Mouse (Mus musculus) midbrain, embryonic 15.5 days (tissue): Measurements from ENCODE around the gene Psg19. TPM values are rescaled to one million over a fixed set of nuclear protein-coding genes. Genes with fewer than 3 reads are reported as not detected.
A peak's percentile ranks its signal among the peaks of the same experiment; 100 is the strongest.

ENCODE experiments used
- ATAC-seq: fragments of 200-750 bp; cut with Nextera tagmentation; replicated peaks from 2 replicates; pipeline ENCODE4 v1.8.0; 2017; ENCODE audit warnings: moderate TSS enrichment
- H3K27ac ChIP-seq: fragments of 300-500 bp; sonication (generic); 2 replicates; pipeline ENCODE4 v1.5.1; 2015; ENCODE audit warnings: mild to moderate bottlenecking, inconsistent platforms
- H3K27me3 ChIP-seq: fragments of 300-500 bp; sonication (generic); replicated peaks from 2 replicates; pipeline ENCODE4 v1.6.1; 2015; ENCODE audit warnings: inconsistent platforms
- H3K36me3 ChIP-seq: fragments of 300-500 bp; sonication (generic); replicated peaks from 2 replicates; pipeline ENCODE4 v1.6.1; 2015; ENCODE audit warnings: inconsistent platforms
- H3K4me1 ChIP-seq: fragments of 300-500 bp; sonication (generic); 2 replicates; pipeline ENCODE4 v1.6.1; 2015; ENCODE audit warnings: inconsistent platforms
- H3K4me2 ChIP-seq: fragments of 300-500 bp; sonication (generic); 2 replicates; pipeline ENCODE4 v1.6.1; 2015; ENCODE audit warnings: inconsistent platforms, mild to moderate bottlenecking, moderate library complexity
- H3K4me3 ChIP-seq: fragments of 300-500 bp; sonication (generic); 2 replicates; pipeline ENCODE4 v1.5.1; 2015; ENCODE audit warnings: mild to moderate bottlenecking, inconsistent platforms
- H3K9ac ChIP-seq: fragments of 300-500 bp; sonication (generic); 2 replicates; pipeline ENCODE4 v1.6.1; 2015; ENCODE audit warnings: mild to moderate bottlenecking, inconsistent platforms
- H3K9me3 ChIP-seq: fragments of 300-500 bp; sonication (generic); 2 replicates; pipeline ENCODE4 v1.6.1; 2016; ENCODE audit warnings: inconsistent platforms
- WGBS: fragments of 180-500 bp; shearing (Covaris S2); methylation state at CpG from one replicate; pipeline ENCODE4 v1.1.7; 2015; ENCODE audit warnings: mixed read lengths; 5-methylcytosine and 5-hydroxymethylcytosine counted together
- polyA plus RNA-seq: library from polyadenylated mRNA; unstranded; fragments of >200 nt; fragmentation: Nextera tagmentation; extraction: Ambion mirVana; gene quantifications from 2 replicates; pipeline ENCODE4 v1.2.1, GENCODE M21; 2015

Gene Psg19
- polyA plus RNA-seq, result not detected in 2 replicates

DNA sequence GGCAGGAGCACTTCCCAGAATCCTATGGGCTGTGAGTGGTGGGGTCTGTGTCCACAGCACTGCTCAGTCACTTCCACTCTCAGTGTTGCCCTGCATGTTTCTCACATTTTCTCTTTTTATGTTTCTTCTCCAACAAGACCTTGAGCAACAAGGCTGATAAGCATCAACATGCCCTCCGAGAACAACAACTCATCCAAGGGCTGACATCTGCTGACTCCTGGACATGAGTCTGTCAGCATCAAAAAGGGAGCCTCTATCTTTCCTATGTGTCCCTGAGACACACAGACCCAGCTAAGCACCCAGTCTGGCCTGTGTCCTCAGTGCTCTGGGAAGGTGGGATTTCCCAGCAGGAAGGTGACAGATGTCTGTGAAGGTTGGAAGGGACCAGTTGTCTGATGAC, at the start of gene Psg19:
Gene Psg19, minus strand, starts transcription at position 101 of the 400 bp plus-strand sequence.
- no peak within 1 kb of the TSS for H3K4me2 ChIP-seq
- H3K36me3 ChIP-seq, result no peaks in the 10 kb centered on the region
- H3K27me3 ChIP-seq, result no peaks in the 10 kb centered on the region
- H3K9me3 ChIP-seq, result no peaks in the 10 kb centered on the region
- H3K4me1 ChIP-seq, result no peaks in the 10 kb centered on the region
- H3K4me3 ChIP-seq, result no peak within 1 kb of the TSS
- no peak for ATAC-seq
- H3K27ac ChIP-seq, result no peak within 1 kb of the TSS
- WGBS, result 84% methylated on average over 1 of the region's 1 CpGs
- no peak within 1 kb of the TSS for H3K9ac ChIP-seq

DNA sequence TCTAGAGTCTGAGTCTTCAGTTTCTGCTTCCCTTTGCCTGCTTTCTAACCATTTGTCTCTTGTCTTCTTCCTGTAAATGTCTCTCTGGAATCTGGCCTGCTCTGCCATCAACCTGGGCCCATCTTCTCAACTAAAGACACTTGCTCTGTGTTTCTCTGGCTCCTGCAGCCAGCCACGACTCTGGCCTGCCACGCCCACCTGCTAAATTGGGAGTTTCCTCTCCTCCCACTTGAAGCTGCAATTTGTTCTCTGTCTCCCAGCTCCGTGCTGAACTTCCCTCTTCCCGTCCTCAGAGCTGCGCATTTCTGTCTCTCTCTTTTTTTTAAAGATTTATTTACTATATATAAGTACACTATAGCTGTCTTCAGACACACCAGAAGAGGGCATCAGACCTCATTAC, 46.5 kb upstream of the Psg19 start:
- Histone ChIP-seq H3K9ac (no peak overlapping the region), H3K4me2 (no peak overlapping the region), H3K4me1 (peaks cover 8% of the 10 kb centered on the region), H3K27ac (no peak overlapping the region), H3K4me3 (no peak overlapping the region), H3K9me3 (no peaks in the 10 kb centered on the region), H3K27me3 (no peaks in the 10 kb centered on the region), H3K36me3 (no peaks in the 10 kb centered on the region)
- no peak for ATAC-seq
- 56% methylated on average over 5 of the region's 5 CpGs for WGBS

DNA sequence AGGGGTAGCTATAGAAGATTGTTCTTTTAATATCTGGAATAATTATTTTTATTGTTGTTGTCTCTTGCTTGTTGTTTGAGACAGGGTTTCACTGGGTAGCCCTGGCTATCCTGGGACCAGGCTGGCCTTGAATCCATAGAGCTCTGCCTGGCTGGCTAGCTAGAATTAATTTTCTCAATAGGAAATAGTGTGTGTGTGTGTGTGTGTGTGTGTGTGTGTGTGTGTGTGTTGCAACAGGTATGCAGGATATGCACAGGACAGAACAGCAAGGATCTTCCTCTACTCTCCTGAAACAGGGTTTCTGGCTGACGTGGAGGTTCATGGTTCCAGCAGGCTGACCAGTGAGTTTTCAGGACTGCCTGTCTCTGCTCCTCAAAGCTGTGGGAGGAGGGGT, 42.9 kb upstream of the Psg19 start:
- Histone ChIP-seq H3K9ac (no peak overlapping the region), H3K4me1 (peaks cover 8% of the 10 kb centered on the region), H3K27ac (0 out of 2 replicates have a peak overlapping the region, but pooled peaks have one; percentile 11), H3K4me3 (peak overlapping the region; percentile 21; the same call in 1 of the 2 replicates), H3K9me3 (no peaks in the 10 kb centered on the region), H3K4me2 (peak overlapping the region; percentile 60), H3K36me3 (no peaks in the 10 kb centered on the region), H3K27me3 (no peaks in the 10 kb centered on the region)
- WGBS, result 58% methylated on average over 1 of the region's 1 CpGs
- 0 out of 2 replicates have a peak, but pooled peaks have one; percentile 14 for ATAC-seq

DNA sequence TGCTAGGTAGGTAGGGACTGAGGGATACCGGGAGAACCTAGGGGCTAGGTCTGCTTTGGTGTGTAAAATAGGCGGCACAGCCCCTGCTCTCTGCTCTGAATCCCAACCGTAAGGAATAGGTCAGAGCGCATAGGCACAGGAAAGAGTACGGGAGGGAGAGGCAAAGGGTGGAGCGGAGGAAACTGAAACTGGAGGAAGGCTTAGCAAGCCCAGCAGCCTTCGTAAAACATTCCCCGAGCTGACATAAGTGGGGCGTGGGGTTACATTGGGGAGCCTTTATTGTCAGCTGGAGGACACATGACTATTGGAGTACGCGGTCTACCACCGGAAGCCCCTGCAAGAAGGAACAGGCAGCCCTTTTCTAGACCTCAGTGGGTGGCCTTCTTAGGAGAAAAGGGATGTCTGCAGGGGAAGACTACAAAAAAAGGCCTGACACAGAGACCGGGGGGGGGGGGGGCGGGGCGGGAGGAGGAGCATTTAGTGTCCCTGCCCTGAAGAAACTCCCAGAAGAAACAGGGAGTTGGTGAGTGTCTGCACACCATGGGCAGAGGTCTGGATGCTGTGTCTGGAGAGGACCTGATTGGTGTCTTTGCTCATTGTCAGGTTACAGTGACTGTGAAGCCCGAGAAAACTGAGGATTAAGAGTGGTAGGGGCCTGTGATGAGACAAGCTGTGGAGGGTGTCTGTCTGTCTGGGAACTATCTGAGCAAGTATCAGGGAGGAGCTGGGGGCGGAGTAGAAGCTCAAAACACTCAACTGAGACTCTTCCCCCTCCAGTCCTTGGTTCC, 42.3 kb upstream of the Psg19 start:
- WGBS, result 4% methylated on average over 15 of the region's 17 CpGs
- H3K4me3 ChIP-seq, result peak overlapping the region; percentile 37

DNA sequence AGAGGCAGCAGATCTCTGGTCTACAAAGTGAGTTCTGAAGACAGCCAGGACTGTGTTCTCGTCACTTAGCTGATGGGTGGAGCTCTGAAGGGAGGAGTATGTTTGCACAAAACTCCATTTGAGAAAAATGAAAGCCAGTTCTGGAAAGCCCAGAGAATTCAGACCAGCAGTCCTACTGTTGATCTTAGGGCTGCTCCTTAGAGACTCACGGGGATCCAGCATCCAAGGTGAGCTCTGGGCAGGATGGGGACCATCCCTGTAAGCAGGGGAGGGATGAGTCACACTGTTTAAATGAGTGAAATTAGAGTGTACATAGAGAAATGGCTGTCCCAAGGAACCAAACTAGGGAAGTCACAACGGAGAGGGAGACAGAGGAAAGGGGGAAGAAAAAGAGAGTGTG, 41.5 kb upstream of the Psg19 start, which contains the start of gene Mill2:
Gene Mill2, plus strand, starts transcription at position 102 of the 400 bp plus-strand sequence.
- H3K9ac ChIP-seq, result peak within 1 kb of the TSS; percentile 35
- WGBS, result 21% methylated on average over 3 of the region's 3 CpGs
- H3K4me1 ChIP-seq, result peaks cover 8% of the 10 kb centered on the region
- peak within 1 kb of the TSS; percentile 37 for H3K4me3 ChIP-seq
- ATAC-seq, result peak; percentile 30; the same call in 1 of the 2 replicates
- no peaks in the 10 kb centered on the region for H3K9me3 ChIP-seq
- no peaks in the 10 kb centered on the region for H3K36me3 ChIP-seq
- peak within 1 kb of the TSS; percentile 65 for H3K27ac ChIP-seq
- no peaks in the 10 kb centered on the region for H3K27me3 ChIP-seq
- peak within 1 kb of the TSS; percentile 60 for H3K4me2 ChIP-seq

More for the DNA sequence above, 42.3 kb upstream of the Psg19 start:
- Histone ChIP-seq H3K36me3 (no peaks in the 10 kb centered on the region), H3K9me3 (no peaks in the 10 kb centered on the region), H3K27ac (peak overlapping the region; percentile 65), H3K9ac (peak overlapping the region; percentile 35), H3K27me3 (no peaks in the 10 kb centered on the region), H3K4me1 (peaks cover 8% of the 10 kb centered on the region), H3K4me2 (peak overlapping the region; percentile 60)
- ATAC-seq, result peak; percentile 90

DNA sequence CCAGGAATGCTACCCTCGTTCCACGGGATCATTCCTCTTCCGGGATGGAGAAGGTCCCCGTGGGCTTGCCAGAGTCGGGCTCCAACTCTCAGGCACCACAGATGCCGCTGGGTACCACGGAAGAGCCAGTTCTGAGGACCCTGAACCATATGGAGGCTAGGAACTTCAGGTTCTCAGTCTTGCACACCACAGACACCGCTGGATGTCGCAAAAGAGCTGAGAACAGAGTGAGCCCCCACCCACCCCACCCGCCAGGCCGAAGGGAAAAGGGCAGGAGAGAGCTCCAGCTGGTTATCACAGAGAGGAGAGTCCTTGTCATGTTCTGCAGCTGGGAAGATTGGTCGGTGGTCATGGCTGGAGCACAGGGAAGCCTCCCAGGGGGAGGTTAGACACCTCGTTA, 34.0 kb upstream of the Psg19 start:
- 50% methylated on average over 13 of the region's 13 CpGs for WGBS
- no peak for ATAC-seq

DNA sequence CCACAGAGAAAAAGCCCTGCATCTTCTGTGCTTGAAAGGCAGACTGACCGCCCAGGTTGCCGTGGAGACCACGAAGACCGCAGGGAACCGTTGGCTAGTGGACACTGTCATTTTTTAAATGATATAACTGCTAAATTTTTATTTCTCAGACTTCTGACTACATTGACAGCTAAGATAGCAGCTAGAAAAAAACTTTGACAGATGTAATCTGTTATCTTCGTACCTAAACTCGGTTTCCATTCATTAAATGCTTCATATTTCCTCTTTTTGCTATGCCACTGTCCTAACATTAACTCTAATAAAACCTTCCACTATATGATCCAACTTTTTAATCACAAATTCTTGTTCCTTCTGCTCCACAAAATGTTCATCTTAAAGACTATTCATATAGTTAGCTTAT, 31.2 kb upstream of the Psg19 start:
- 69% methylated on average over 7 of the region's 7 CpGs for WGBS
- no peaks in the 10 kb centered on the region for H3K9me3 ChIP-seq
- no peaks in the 10 kb centered on the region for H3K36me3 ChIP-seq
- H3K27me3 ChIP-seq, result no peaks in the 10 kb centered on the region
- no peak overlapping the region for H3K9ac ChIP-seq
- H3K4me1 ChIP-seq, result no peaks in the 10 kb centered on the region
- no peak overlapping the region for H3K4me2 ChIP-seq
- H3K27ac ChIP-seq, result no peak overlapping the region
- H3K4me3 ChIP-seq, result no peak overlapping the region
- no peak for ATAC-seq

More for the DNA sequence above, 34.0 kb upstream of the Psg19 start:
- Histone ChIP-seq H3K9me3 (no peaks in the 10 kb centered on the region), H3K9ac (no peak overlapping the region), H3K27me3 (no peaks in the 10 kb centered on the region), H3K36me3 (no peaks in the 10 kb centered on the region), H3K27ac (no peak overlapping the region), H3K4me3 (no peak overlapping the region), H3K4me2 (no peak overlapping the region), H3K4me1 (no peaks in the 10 kb centered on the region)

DNA sequence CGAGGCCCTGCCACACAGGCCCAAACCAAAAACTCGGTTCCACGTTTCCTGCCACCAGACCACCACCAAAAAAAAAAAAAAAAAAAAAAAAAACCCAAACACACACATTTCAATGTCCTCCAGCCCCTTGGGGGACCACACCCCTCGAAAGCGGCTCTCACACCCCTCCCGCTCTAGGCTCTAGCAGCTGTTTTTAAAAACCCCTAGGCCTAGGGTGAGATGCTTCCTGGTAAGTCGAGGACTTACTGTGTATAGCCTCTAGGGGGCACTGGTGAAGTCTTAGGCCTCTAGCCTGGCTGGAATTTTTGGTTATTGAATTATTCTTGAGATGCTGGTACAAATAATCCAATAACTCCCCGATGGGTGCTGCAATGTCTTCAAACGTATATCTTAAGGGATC, 30.3 kb upstream of the Psg19 start:
- no peak for ATAC-seq
- no peaks in the 10 kb centered on the region for H3K9me3 ChIP-seq
- 66% methylated on average over 9 of the region's 9 CpGs for WGBS
- no peaks in the 10 kb centered on the region for H3K27me3 ChIP-seq
- no peaks in the 10 kb centered on the region for H3K36me3 ChIP-seq
- no peaks in the 10 kb centered on the region for H3K4me1 ChIP-seq
- H3K4me2 ChIP-seq, result no peak overlapping the region
- no peak overlapping the region for H3K27ac ChIP-seq
- no peak overlapping the region for H3K4me3 ChIP-seq
- H3K9ac ChIP-seq, result no peak overlapping the region

DNA sequence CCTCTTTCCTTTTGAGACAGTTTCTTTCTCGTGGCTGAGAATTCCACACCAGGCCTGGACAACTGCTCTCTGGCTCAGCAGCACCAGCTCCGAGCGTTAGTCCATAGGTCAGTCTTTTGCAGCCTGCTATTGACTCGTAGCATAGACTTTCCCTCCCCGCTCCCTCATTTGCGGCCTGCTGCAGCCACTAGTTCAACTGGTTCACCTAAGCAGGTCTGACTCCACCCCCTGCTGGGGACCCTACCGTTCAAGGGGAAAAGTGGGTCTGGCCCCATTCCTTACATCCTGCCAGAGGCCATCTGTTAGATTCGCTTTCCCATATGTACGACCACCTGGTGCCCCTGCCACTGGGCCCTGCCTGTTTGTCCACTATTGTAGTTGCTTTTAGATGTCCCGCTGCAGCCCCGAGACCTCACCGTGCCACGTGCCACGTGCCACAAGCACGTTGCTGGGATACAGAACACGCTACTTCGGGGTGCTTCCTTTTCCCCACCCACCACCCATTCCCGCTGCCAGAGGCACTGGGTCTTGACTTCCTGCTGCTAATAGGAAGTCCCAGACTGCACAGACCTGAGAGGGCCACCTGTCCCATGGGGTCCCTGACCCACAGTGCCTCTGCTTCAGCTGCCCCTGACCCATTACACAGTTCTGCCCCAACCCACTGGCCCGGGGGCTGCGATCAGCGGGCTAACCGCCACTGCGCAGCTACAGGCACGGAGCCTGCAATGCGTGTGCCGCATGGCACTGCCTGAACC, 29.6 kb upstream of the Psg19 start:
- no peak for ATAC-seq
- Histone ChIP-seq H3K4me3 (no peak overlapping the region), H3K4me1 (no peaks in the 10 kb centered on the region), H3K9ac (no peak overlapping the region), H3K27me3 (no peaks in the 10 kb centered on the region), H3K9me3 (no peaks in the 10 kb centered on the region), H3K27ac (no peak overlapping the region), H3K36me3 (no peaks in the 10 kb centered on the region), H3K4me2 (no peak overlapping the region)
- 61% methylated on average over 25 of the region's 26 CpGs for WGBS

DNA sequence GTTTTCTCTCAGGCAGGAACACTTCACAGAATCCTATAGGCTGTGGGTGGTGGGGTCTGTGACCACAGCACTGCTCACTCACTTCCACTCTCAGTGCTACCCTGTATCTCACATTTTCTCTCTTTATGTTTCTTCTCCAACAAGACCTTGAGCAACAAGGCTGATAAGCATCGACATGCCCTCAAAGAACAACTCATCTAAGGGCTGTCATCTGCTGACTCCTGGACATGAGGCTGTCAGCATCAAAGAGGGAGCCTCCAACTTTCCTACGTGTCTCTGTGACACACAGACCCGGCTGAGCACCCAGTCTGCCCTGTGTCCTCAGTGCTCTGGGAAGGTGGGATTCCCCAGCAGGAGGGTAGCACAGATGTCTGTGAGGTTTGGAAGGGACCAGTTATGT, 23.2 kb upstream of the Psg19 start, which contains the start of gene Psg17:
Gene Psg17, minus strand, starts transcription at position 101 of the 400 bp plus-strand sequence.
- no peak for ATAC-seq
- Histone ChIP-seq H3K9me3 (no peaks in the 10 kb centered on the region), H3K4me2 (no peak within 1 kb of the TSS), H3K36me3 (no peaks in the 10 kb centered on the region), H3K9ac (no peak within 1 kb of the TSS), H3K27me3 (no peaks in the 10 kb centered on the region), H3K4me1 (no peaks in the 10 kb centered on the region), H3K4me3 (no peak within 1 kb of the TSS), H3K27ac (no peak within 1 kb of the TSS)
- whole genome bisulfite sequencing, result 79% methylated on average over 3 of the region's 3 CpGs

DNA sequence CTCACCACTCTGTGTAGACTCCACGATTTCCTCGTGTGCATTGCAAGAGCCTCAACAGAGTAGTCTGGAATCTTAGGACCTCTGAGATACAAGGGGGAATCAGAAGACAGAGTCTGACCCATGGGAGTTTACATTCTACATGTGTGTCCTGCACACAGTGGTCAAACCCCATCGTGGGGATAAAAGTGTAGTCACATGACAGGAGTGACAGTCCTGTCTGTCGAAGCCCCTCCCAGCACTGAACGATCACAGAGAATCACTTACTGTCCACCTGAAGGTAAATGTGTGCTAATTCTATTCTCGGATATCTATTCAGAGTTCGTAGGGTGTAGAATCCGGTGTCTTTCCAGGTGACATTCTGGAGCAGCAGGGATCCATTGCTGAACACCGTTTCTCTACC, 20.0 kb upstream of the Psg19 start:
- H3K4me1 ChIP-seq, result no peaks in the 10 kb centered on the region
- WGBS, result 87% methylated on average over 9 of the region's 9 CpGs
- H3K27ac ChIP-seq, result no peak overlapping the region
- no peak for ATAC-seq
- no peak overlapping the region for H3K4me2 ChIP-seq
- H3K9me3 ChIP-seq, result no peaks in the 10 kb centered on the region
- H3K27me3 ChIP-seq, result no peaks in the 10 kb centered on the region
- no peaks in the 10 kb centered on the region for H3K36me3 ChIP-seq
- no peak overlapping the region for H3K4me3 ChIP-seq
- no peak overlapping the region for H3K9ac ChIP-seq

DNA sequence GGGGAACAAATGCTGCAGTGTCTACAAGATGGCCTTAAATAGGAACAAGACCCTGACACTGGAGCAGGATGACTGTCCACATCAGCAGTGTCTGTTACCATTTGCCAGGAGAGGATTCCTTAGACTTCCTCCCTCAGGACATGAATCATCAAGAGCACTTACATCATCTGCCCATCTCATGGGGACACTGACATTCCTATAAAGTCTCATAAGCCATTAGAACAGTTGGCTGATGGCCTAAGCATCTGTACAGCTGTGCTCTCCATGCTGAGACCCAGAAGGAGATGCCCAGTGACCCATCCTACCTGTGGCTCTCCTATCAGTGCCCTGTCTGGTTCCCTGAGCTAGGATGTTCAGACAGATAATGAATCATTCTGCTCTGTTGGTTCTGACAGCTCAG, 5.2 kb upstream of the Psg19 start:
- ATAC-seq, result no peak
- H3K4me1 ChIP-seq, result no peaks in the 10 kb centered on the region
- no peak overlapping the region for H3K9ac ChIP-seq
- no peaks in the 10 kb centered on the region for H3K36me3 ChIP-seq
- no peaks in the 10 kb centered on the region for H3K27me3 ChIP-seq
- H3K9me3 ChIP-seq, result no peaks in the 10 kb centered on the region
- no peak overlapping the region for H3K4me3 ChIP-seq
- no peak overlapping the region for H3K27ac ChIP-seq
- H3K4me2 ChIP-seq, result no peak overlapping the region
